Mouse (Mus musculus) duodenum, adult 2 months (tissue): Measurements from ENCODE around the gene Rbx1. TPM values are rescaled to one million over a fixed set of nuclear protein-coding genes. Genes with fewer than 3 reads are reported as not detected.

Experiments
- polyA plus RNA-seq: library from polyadenylated mRNA; depleted of rRNA; stranded (reverse); fragments of >200 nt; gene quantifications from 2 replicates; pipeline ENCODE4 v1.2.3, GENCODE M21; 2012; ENCODE audit warnings: low replicate concordance; rRNA removed

Rbx1 gene
- 9.8 and 10.6 TPM in 2 replicates for polyA plus RNA-seq

DNA sequence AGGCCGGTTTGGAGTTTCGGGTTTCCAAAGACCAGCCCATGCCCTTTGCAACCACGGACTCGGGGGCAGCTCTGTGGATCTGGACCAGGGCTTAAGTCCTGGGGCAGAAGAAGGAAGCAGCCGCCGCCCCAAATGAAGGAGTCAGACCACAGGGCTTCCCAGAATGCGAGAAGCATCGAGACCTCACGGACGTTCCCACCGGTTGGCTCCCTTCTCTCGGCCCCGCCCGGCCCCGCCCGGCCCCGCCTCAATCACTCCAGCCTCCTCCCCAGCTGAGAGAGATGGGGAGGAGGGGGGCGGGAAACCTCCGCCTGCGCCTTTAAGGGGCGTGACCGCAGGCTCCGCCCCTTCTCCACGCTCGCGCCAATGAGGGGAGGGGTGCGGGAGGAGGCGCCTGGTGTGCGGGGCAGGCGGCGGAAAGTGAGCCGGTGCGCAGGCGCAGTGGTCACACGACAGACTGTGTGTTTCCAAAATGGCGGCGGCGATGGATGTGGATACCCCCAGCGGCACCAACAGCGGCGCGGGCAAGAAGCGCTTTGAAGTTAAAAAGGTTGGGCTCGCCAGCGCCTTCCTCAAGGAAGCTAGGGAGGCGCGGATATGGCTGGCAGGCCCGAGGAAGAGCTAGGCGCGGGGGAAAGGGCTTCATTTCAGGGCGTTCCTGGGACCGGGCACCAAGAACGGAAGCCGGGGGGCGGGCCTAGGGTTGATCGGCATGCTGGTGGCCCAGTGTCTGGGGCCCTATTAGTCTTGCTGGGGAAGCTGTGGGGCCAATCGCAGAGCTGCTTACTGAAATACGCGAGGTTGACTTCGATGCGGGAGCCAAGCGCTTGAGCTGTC is at the start of gene Rbx1:
TSS of gene Rbx1 (plus strand) at position 396 of the 837 bp plus-strand sequence.

Other genes with a start within 250 kb of the Rbx1 start
- gene Mchr1, start 230.8 kb upstream of the Rbx1 start, polyA plus RNA-seq, result 0.56 and 1.1 TPM in 2 replicates
- gene Slc25a17, start 105.5 kb upstream of the Rbx1 start, polyA plus RNA-seq, result 5.6 and 10.0 TPM in 2 replicates
- gene St13, start 66.2 kb upstream of the Rbx1 start, polyA plus RNA-seq, result 3.7 and 10.6 TPM in 2 replicates
- gene Xpnpep3, start 66.2 kb upstream of the Rbx1 start, polyA plus RNA-seq, result 1.2 and 3.5 TPM in 2 replicates
- gene Dnajb7, start 58.0 kb upstream of the Rbx1 start, polyA plus RNA-seq, result 0.12 and 0.21 TPM in 2 replicates
- 15.7 and 17.1 TPM in 2 replicates for gene Ep300, start 119.1 kb downstream of the Rbx1 start, polyA plus RNA-seq
- gene L3mbtl2, start 197.6 kb downstream of the Rbx1 start, polyA plus RNA-seq, result 6.6 and 9.0 TPM in 2 replicates
- 3.8 and 4.4 TPM in 2 replicates for gene Chadl, start 231.0 kb downstream of the Rbx1 start, polyA plus RNA-seq